Mouse (Mus musculus) heart, postnatal 0 days (tissue): ENCODE measurements around the gene Ripply1. TPM values are rescaled to one million over a fixed set of nuclear protein-coding genes. Genes with fewer than 3 reads are reported as not detected.

Source experiments
- ATAC-seq: fragments of 200-750 bp; cut with Nextera tagmentation; 2 replicates; pipeline ENCODE4 v1.8.0; 2017; ENCODE audit warnings: low read depth, moderate number of reproducible peaks, moderate library complexity; ENCODE audit not compliant: insufficient read depth
- DNase-seq: peaks from one replicate; pipeline ENCODE4 v3.0.0-alpha.2; 2016; ENCODE audit warnings: low spot score
- H3K27ac ChIP-seq: fragments of 300-500 bp; sonication (generic); 2 replicates; pipeline ENCODE4 v1.5.1; 2014; ENCODE audit warnings: low read depth, mild to moderate bottlenecking
- H3K27me3 ChIP-seq: fragments of 300-500 bp; sonication (generic); 2 replicates; pipeline ENCODE4 v1.6.1; 2014; ENCODE audit warnings: low read length, mixed read lengths; ENCODE audit not compliant: control insufficient read depth, insufficient read depth
- H3K36me3 ChIP-seq: fragments of 300-500 bp; sonication (generic); replicated peaks from 2 replicates; pipeline ENCODE4 v1.6.1; 2014; ENCODE audit warnings: low read length, mixed read lengths; ENCODE audit not compliant: control insufficient read depth, insufficient read depth
- H3K4me1 ChIP-seq: fragments of 300-500 bp; sonication (generic); 2 replicates; pipeline ENCODE4 v1.6.1; 2014; ENCODE audit warnings: antibody characterized with exemption; ENCODE audit not compliant: control insufficient read depth, insufficient read depth
- H3K4me2 ChIP-seq: fragments of 300-500 bp; sonication (generic); 2 replicates; pipeline ENCODE4 v1.6.1; 2014; ENCODE audit warnings: low read depth, mild to moderate bottlenecking, low read length, moderate library complexity
- H3K4me3 ChIP-seq: fragments of 300-500 bp; sonication (generic); 2 replicates; pipeline ENCODE4 v1.5.1; 2014; ENCODE audit warnings: low read depth, low read length
- H3K9ac ChIP-seq: fragments of 300-500 bp; sonication (generic); replicated peaks from 2 replicates; pipeline ENCODE4 v1.6.1; 2014; ENCODE audit warnings: low read depth, low read length, mixed read lengths
- H3K9me3 ChIP-seq: fragments of 300-500 bp; sonication (generic); replicated peaks from 2 replicates; pipeline ENCODE4 v1.6.1; 2016; ENCODE audit warnings: low read length; ENCODE audit not compliant: control insufficient read depth
- CTCF ChIP-seq: IDR thresholded peaks from 2 replicates; pipeline ENCODE4 v1.5.1; 2016; ENCODE audit warnings: antibody characterized with exemption, control low read depth, low read depth
- EP300 ChIP-seq: IDR thresholded peaks from 2 replicates; pipeline ENCODE4 v1.6.1; 2016; ENCODE audit warnings: antibody characterized with exemption, low read depth
- WGBS: fragments of 180-500 bp; shearing (Covaris S2); extraction: QIAGEN DNeasy Blood & Tissue Kit; methylation state at CpG from one replicate; pipeline ENCODE4 v1.1.7; 2014; 5-methylcytosine and 5-hydroxymethylcytosine counted together
- polyA plus RNA-seq: library from polyadenylated mRNA; unstranded; fragments of >200 nt; fragmentation: Nextera tagmentation; extraction: Ambion mirVana; gene quantifications from 2 replicates; pipeline ENCODE4 v1.2.1, GENCODE M21; 2015
- total RNA-seq: library from RNA; depleted of rRNA; stranded (reverse); fragments of >200 nt; gene quantifications from 2 replicates; pipeline ENCODE4 v1.2.3, GENCODE M21; 2014; ENCODE audit warnings: low replicate concordance

The Ripply1 gene
- total and polyA plus RNA-seq, 2 experiments from 2014 or later, result not detected

GRCm38 (mm10) chrX:139814018-139814635 lies 32.0 kb upstream of the Ripply1 start:
- Histone ChIP-seq H3K4me3 (no peak overlapping the region), H3K27me3 (no peaks in the 10 kb centered on the region), H3K4me1 (no peaks in the 10 kb centered on the region), H3K4me2 (no peak overlapping the region), H3K9ac (no peak overlapping the region), H3K27ac (no peak overlapping the region), H3K9me3 (no peaks in the 10 kb centered on the region), H3K36me3 (no peaks in the 10 kb centered on the region)
- DNase-seq, result no peak
- 54% methylated on average over 8 of the region's 8 CpGs for WGBS
- no peak for ATAC-seq
- no peak for TF ChIP-seq EP300
- TF ChIP-seq CTCF, result no peak

- Histone ChIP-seq H3K9ac (no peak overlapping the region), H3K36me3 (no peaks in the 10 kb centered on the region), H3K27me3 (no peaks in the 10 kb centered on the region), H3K4me1 (no peaks in the 10 kb centered on the region), H3K27ac (no peak overlapping the region), H3K4me3 (no peak overlapping the region), H3K4me2 (no peak overlapping the region), H3K9me3 (no peaks in the 10 kb centered on the region)
- ATAC-seq (no peak), DNase-seq (no peak)
- 66% methylated on average over 9 of the region's 9 CpGs for WGBS
- no peak for TF ChIP-seq EP300
- no peak for TF ChIP-seq CTCF
These were observed 31.3 kb upstream of the Ripply1 start for GRCm38 (mm10) chrX:139813299-139814002.

- ATAC-seq (no peak), DNase-seq (no peak)
- 68% methylated on average over 3 of the region's 3 CpGs for WGBS
- no peaks in the 10 kb centered on the region for H3K4me1 ChIP-seq
- H3K4me2 ChIP-seq, result no peak overlapping the region
- H3K36me3 ChIP-seq, result no peaks in the 10 kb centered on the region
- H3K27ac ChIP-seq, result no peak overlapping the region
- TF ChIP-seq CTCF (no peak), EP300 (no peak)
- H3K4me3 ChIP-seq, result no peak overlapping the region
- no peaks in the 10 kb centered on the region for H3K9me3 ChIP-seq
- no peak overlapping the region for H3K9ac ChIP-seq
- no peaks in the 10 kb centered on the region for H3K27me3 ChIP-seq
These were observed 30.6 kb upstream of the Ripply1 start for GRCm38 (mm10) chrX:139812636-139813298.

- Histone ChIP-seq H3K9ac (no peak overlapping the region), H3K4me2 (no peak overlapping the region), H3K27me3 (no peaks in the 10 kb centered on the region), H3K9me3 (no peaks in the 10 kb centered on the region), H3K4me3 (no peak overlapping the region), H3K27ac (no peak overlapping the region), H3K4me1 (no peaks in the 10 kb centered on the region), H3K36me3 (no peaks in the 10 kb centered on the region)
- ATAC-seq, result no peak
- DNase-seq, result no peak
- WGBS, result 81% methylated on average over 10 of the region's 10 CpGs
- no peak for TF ChIP-seq EP300
- no peak for TF ChIP-seq CTCF
These were observed 26.3 kb upstream of the Ripply1 start for GRCm38 (mm10) chrX:139808501-139808900.

GRCm38 (mm10) chrX:139808085-139808484 lies 25.9 kb upstream of the Ripply1 start:
- 51% methylated on average over 4 of the region's 4 CpGs for WGBS
- no peaks in the 10 kb centered on the region for H3K9me3 ChIP-seq

More at GRCm38 (mm10) chrX:139808085-139808484, 25.9 kb upstream of the Ripply1 start:
- Histone ChIP-seq H3K9ac (no peak overlapping the region), H3K27me3 (no peaks in the 10 kb centered on the region), H3K4me2 (no peak overlapping the region), H3K4me1 (no peaks in the 10 kb centered on the region), H3K36me3 (no peaks in the 10 kb centered on the region), H3K4me3 (no peak overlapping the region), H3K27ac (no peak overlapping the region)
- ATAC-seq (no peak), DNase-seq (no peak)
- TF ChIP-seq EP300 (no peak), CTCF (no peak)
